Mouse (Mus musculus): ENCODE data around the gene Ostc. TPM values are rescaled to one million over a fixed set of nuclear protein-coding genes. Genes with fewer than 3 reads are reported as not detected.

Ostc gene
- polyA plus RNA-seq, 2 experiments, result 285 to 481 TPM

- peak; percentile 45 for ATAC-seq (ENCODE audit: low FRiP score, low read depth)
- WGBS, result under 1% methylated on average over 55 of the region's 58 CpGs
- peak overlapping the region; percentile 99 for H3K4me3 ChIP-seq (replicated peaks; ENCODE audit: low read length)
- H3K27ac ChIP-seq (replicated peaks; ENCODE audit: low read depth, low read length), result peak overlapping the region; percentile 94
- peak; percentile 59 for DNase-seq (ENCODE audit: low spot score)
- peak overlapping the region; percentile 69 for H3K4me2 ChIP-seq (replicated peaks; ENCODE audit: low read depth, low read length, severe bottlenecking)
- H3K4me1 ChIP-seq (ENCODE audit: control insufficient read depth, insufficient read depth, low read length), result peaks cover 11% of the 10 kb centered on the region; the same call in 1 of the 2 replicates
- H3K9ac ChIP-seq (ENCODE audit: low read depth, low read length, severe bottlenecking), result peak overlapping the region; percentile 95
- TF ChIP-seq POLR2A (IDR thresholded peaks at IDR 0.05; ENCODE audit: borderline replicate concordance, extremely low read depth, insufficient read depth, insufficient read length), result no peak
- H3K27me3 ChIP-seq (ENCODE audit: control insufficient read depth, insufficient read depth, low read length), result no peaks in the 10 kb centered on the region
- no peaks in the 10 kb centered on the region for H3K9me3 ChIP-seq (ENCODE audit: control insufficient read depth, low read length)
- peaks cover 41% of the 10 kb centered on the region for H3K36me3 ChIP-seq (ENCODE audit: control insufficient read depth, insufficient read depth, low read length)
These were observed 20.4 kb upstream of the Ostc start for GRCm38 (mm10) chr3:130729472-130730188.

GRCm38 (mm10) chr3:130727676-130728075 is 18.4 kb upstream of the Ostc start:
- H3K9me3 ChIP-seq (ENCODE audit: control insufficient read depth, low read length), result no peaks in the 10 kb centered on the region
- ATAC-seq (ENCODE audit: low FRiP score, low read depth), result no peak
- no peaks in the 10 kb centered on the region for H3K27me3 ChIP-seq (ENCODE audit: control insufficient read depth, insufficient read depth, low read length)
- H3K27ac ChIP-seq (replicated peaks; ENCODE audit: low read depth, low read length), result no peak overlapping the region
- TF ChIP-seq POLR2A (IDR thresholded peaks at IDR 0.05; ENCODE audit: borderline replicate concordance, extremely low read depth, insufficient read depth, insufficient read length), result no peak
- peaks cover 11% of the 10 kb centered on the region; the same call in 1 of the 2 replicates for H3K4me1 ChIP-seq (ENCODE audit: control insufficient read depth, insufficient read depth, low read length)
- no peak overlapping the region for H3K4me2 ChIP-seq (replicated peaks; ENCODE audit: low read depth, low read length, severe bottlenecking)
- H3K36me3 ChIP-seq (ENCODE audit: control insufficient read depth, insufficient read depth, low read length), result peaks cover 46% of the 10 kb centered on the region
- no peak overlapping the region for H3K4me3 ChIP-seq (replicated peaks; ENCODE audit: low read length)
- 75% methylated on average over 4 of the region's 4 CpGs for WGBS
- no peak for DNase-seq (ENCODE audit: low spot score)
- H3K9ac ChIP-seq (ENCODE audit: low read depth, low read length, severe bottlenecking), result 0 out of 2 replicates have a peak overlapping the region, but pooled peaks have one; percentile 21

- Histone ChIP-seq H3K4me1 (ENCODE audit: control insufficient read depth, insufficient read depth, low read length) (peaks cover 11% of the 10 kb centered on the region; the same call in 1 of the 2 replicates), H3K27me3 (ENCODE audit: control insufficient read depth, insufficient read depth, low read length) (no peaks in the 10 kb centered on the region), H3K36me3 (ENCODE audit: control insufficient read depth, insufficient read depth, low read length) (peaks cover 46% of the 10 kb centered on the region), H3K27ac (replicated peaks; ENCODE audit: low read depth, low read length) (no peak overlapping the region), H3K4me3 (replicated peaks; ENCODE audit: low read length) (no peak overlapping the region), H3K4me2 (replicated peaks; ENCODE audit: low read depth, low read length, severe bottlenecking) (no peak overlapping the region), H3K9ac (ENCODE audit: low read depth, low read length, severe bottlenecking) (no peak overlapping the region), H3K9me3 (ENCODE audit: control insufficient read depth, low read length) (no peaks in the 10 kb centered on the region)
- TF ChIP-seq POLR2A (IDR thresholded peaks at IDR 0.05; ENCODE audit: borderline replicate concordance, extremely low read depth, insufficient read depth, insufficient read length), result no peak
- ATAC-seq (ENCODE audit: low FRiP score, low read depth) (no peak), DNase-seq (ENCODE audit: low spot score) (no peak)
- WGBS, result 79% methylated on average over 1 of the region's 1 CpGs
These were observed 17.8 kb upstream of the Ostc start for GRCm38 (mm10) chr3:130727036-130727435.

GRCm38 (mm10) chr3:130725718-130726117 is 16.5 kb upstream of the Ostc start:
- ATAC-seq (ENCODE audit: low FRiP score, low read depth) (no peak), DNase-seq (ENCODE audit: low spot score) (no peak)
- H3K36me3 ChIP-seq (ENCODE audit: control insufficient read depth, insufficient read depth, low read length), result peaks cover 46% of the 10 kb centered on the region

GRCm38 (mm10) chr3:130722733-130723478 is 13.7 kb upstream of the Ostc start:
- H3K27ac ChIP-seq (replicated peaks; ENCODE audit: low read depth, low read length), result no peak overlapping the region
- TF ChIP-seq POLR2A (IDR thresholded peaks at IDR 0.05; ENCODE audit: borderline replicate concordance, extremely low read depth, insufficient read depth, insufficient read length), result no peak
- H3K27me3 ChIP-seq (ENCODE audit: control insufficient read depth, insufficient read depth, low read length), result no peaks in the 10 kb centered on the region
- no peak overlapping the region for H3K4me2 ChIP-seq (replicated peaks; ENCODE audit: low read depth, low read length, severe bottlenecking)
- H3K4me3 ChIP-seq (replicated peaks; ENCODE audit: low read length), result no peak overlapping the region
- WGBS, result 78% methylated on average over 11 of the region's 11 CpGs
- H3K9me3 ChIP-seq (ENCODE audit: control insufficient read depth, low read length), result no peaks in the 10 kb centered on the region
- peaks cover 34% of the 10 kb centered on the region for H3K36me3 ChIP-seq (ENCODE audit: control insufficient read depth, insufficient read depth, low read length)
- DNase-seq (ENCODE audit: low spot score) (no peak), ATAC-seq (ENCODE audit: low FRiP score, low read depth) (no peak)
- no peaks in the 10 kb centered on the region for H3K4me1 ChIP-seq (ENCODE audit: control insufficient read depth, insufficient read depth, low read length)
- H3K9ac ChIP-seq (ENCODE audit: low read depth, low read length, severe bottlenecking), result no peak overlapping the region

More at GRCm38 (mm10) chr3:130725718-130726117, 16.5 kb upstream of the Ostc start:
- H3K4me3 ChIP-seq (replicated peaks; ENCODE audit: low read length), result no peak overlapping the region
- H3K9me3 ChIP-seq (ENCODE audit: control insufficient read depth, low read length), result no peaks in the 10 kb centered on the region
- H3K9ac ChIP-seq (ENCODE audit: low read depth, low read length, severe bottlenecking), result no peak overlapping the region
- TF ChIP-seq POLR2A (IDR thresholded peaks at IDR 0.05; ENCODE audit: borderline replicate concordance, extremely low read depth, insufficient read depth, insufficient read length), result no peak
- H3K4me1 ChIP-seq (ENCODE audit: control insufficient read depth, insufficient read depth, low read length), result peaks cover 7% of the 10 kb centered on the region; the same call in 1 of the 2 replicates
- H3K27ac ChIP-seq (replicated peaks; ENCODE audit: low read depth, low read length), result no peak overlapping the region
- H3K4me2 ChIP-seq (replicated peaks; ENCODE audit: low read depth, low read length, severe bottlenecking), result no peak overlapping the region
- WGBS, result 59% methylated on average over 2 of the region's 2 CpGs
- no peaks in the 10 kb centered on the region for H3K27me3 ChIP-seq (ENCODE audit: control insufficient read depth, insufficient read depth, low read length)

All from limb, embryonic 14.5 days (tissue).